Mouse (Mus musculus) testis, adult 10 weeks (tissue): ENCODE results near the gene Olfr140. TPM values are rescaled to one million over a fixed set of nuclear protein-coding genes. Genes with fewer than 3 reads are reported as not detected.

Source experiments
- polyA plus RNA-seq: library from polyadenylated mRNA; stranded (reverse); fragments of 350-450 nt; fragmentation: Illumina TruSeq; extraction: RNeasy Lipid Tissue Mini Kit (QIAGEN cat#74804); gene quantifications from one replicate; pipeline ENCODE4 v1.2.3, GENCODE M21; 2014; ENCODE audit warnings: low read depth, low replicate concordance

Gene Olfr140
- not detected for polyA plus RNA-seq

DNA sequence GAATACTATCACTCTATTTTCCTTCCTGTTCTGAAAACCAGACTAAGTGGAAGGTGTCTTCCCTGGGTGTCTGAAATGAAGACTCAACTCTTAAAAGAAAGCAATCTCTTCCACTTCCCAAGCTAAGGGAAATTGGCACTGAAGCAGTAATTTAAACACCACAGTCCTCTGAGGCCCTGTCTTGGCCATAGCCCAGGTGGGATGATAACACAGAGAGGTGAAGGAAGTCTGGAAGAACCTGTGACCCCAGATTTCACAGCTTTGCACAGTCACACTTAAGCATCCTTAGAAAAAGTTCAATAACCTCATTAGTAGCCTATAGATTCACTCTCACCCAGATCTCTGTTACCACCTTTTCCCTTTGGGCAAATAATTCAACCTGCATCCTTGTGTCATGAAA, at the start of gene Olfr140:
TSS of gene Olfr140 (minus strand) at position 101 of the 400 bp plus-strand sequence.

DNA sequence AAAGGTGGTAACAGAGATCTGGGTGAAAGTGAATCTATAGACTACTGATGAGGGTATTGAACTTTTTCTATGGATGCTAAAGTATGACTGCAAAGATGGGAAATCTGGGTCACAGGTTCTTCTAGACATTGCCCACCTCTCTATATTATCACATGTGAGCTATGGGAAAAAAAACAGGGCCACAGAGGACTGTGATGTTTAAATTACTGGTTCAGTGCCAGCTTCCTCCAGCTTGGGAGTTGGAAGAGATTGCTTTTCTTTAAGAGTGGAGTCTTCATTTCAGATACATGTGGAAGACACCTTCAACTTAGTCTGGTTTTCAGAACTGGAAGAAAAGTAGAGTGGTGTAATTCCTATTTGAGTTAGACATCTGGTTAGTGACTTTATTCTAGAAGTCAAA, 28.4 kb downstream of the Olfr140 start, which contains the start of gene Olfr1265:
TSS of gene Olfr1265 (plus strand) at position 301 of the 400 bp plus-strand sequence.

DNA sequence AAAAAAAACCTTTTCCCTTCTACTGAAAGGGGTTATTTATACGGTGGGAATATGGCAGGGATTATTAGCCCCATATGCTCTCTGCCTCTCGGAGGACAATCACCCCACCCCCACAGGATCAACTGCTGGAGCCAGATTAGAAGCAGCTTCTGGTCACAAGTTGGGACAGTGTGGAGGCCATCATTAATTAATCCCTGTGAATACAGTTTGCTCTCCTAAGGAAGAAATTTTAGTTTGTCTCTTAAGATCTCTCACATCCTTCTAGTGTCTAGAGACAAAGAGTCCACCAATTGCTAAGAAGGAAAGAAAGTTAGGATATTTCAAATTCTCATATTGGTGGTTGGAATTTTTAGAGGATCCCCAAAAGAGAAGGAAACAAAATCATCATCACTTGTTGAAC, 37.9 kb downstream of the Olfr140 start, which contains the start of gene Olfr1264:
TSS of gene Olfr1264 (minus strand) at position 101 of the 400 bp plus-strand sequence.

DNA sequence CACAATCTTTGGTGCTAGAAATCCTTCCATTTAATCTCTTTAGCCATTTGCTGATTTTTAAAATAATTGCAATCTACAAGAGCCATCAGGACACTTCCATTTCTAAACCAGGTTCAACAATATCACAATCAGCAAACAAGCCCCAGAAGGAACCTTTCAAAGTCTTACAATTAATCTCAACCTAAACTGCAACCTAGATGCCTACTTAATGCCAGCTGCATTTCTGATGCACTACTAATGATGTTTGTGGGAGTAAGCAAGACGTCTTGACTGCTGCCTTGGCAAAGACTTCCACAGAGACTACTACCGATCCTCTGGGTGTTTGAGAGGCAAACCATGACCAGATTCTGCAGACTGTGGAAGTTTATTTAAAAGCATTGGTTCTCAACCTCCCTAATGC, 51.6 kb downstream of the Olfr140 start, which contains the start of gene Olfr1263:
TSS of gene Olfr1263 (plus strand) at position 301 of the 400 bp plus-strand sequence.

DNA sequence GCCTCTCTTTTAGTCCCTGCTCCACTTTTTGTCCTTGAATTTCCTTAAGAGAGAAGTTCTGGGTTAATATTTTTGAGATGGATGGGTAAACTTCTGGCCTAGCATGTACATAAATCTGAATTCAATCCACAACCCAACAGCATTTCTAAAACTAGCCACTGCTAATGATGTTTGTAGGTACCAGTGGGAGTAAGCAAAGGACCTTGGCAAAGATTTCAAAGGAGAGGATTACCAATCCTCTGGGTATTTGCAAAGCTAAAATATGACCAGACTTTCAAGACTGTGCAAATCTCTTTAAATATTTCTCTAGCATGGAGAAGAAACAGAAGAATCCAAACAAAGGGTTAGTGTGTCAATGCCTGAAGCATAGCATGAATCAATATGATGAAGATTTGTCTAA, 63.5 kb downstream of the Olfr140 start, which contains the start of gene Olfr1262:
TSS of gene Olfr1262 (plus strand) at position 301 of the 400 bp plus-strand sequence.

Other genes starting within 250 kb of the Olfr140 start
- not detected for gene Olfr1256, start 222.0 kb downstream of the Olfr140 start, polyA plus RNA-seq
- not detected for gene Olfr48, start 215.4 kb downstream of the Olfr140 start, polyA plus RNA-seq
- gene Olfr1257, start 185.2 kb downstream of the Olfr140 start, polyA plus RNA-seq = 0.14 TPM
- gene Olfr1258, start 136.3 kb downstream of the Olfr140 start, polyA plus RNA-seq = not detected
- 0.07 TPM for gene Olfr1259, start 114.9 kb downstream of the Olfr140 start, polyA plus RNA-seq
- gene Olfr1260, start 89.3 kb downstream of the Olfr140 start, polyA plus RNA-seq = not detected
- gene Olfr1261, start 72.4 kb downstream of the Olfr140 start, polyA plus RNA-seq = not detected
- 0.03 TPM for gene Olfr1262, start 63.4 kb downstream of the Olfr140 start, polyA plus RNA-seq
- gene Olfr1263, start 51.5 kb downstream of the Olfr140 start, polyA plus RNA-seq = 0.04 TPM
- gene Olfr1264, start 38.0 kb downstream of the Olfr140 start, polyA plus RNA-seq = not detected
- gene Olfr1265, start 28.3 kb downstream of the Olfr140 start, polyA plus RNA-seq = not detected
- not detected for gene Olfr1269, start 57.8 kb upstream of the Olfr140 start, polyA plus RNA-seq
- 0.49 TPM for gene Olfr32, start 78.7 kb upstream of the Olfr140 start, polyA plus RNA-seq
- 0.29 TPM for gene Olfr1270, start 89.5 kb upstream of the Olfr140 start, polyA plus RNA-seq
- gene Olfr1506, start 160.9 kb upstream of the Olfr140 start, polyA plus RNA-seq = 0.15 TPM
- gene Olfr142, start 194.0 kb upstream of the Olfr140 start, polyA plus RNA-seq = not detected
- not detected for gene Olfr1271, start 207.4 kb upstream of the Olfr140 start, polyA plus RNA-seq
- not detected for gene Olfr1272, start 229.2 kb upstream of the Olfr140 start, polyA plus RNA-seq